Mouse (Mus musculus): Measurements from ENCODE around the gene Olfr1019.

Olfr1019 gene

GRCm38 (mm10) chr2:85845383-85845782 lies at the start of gene Olfr1019:
TSS of gene Olfr1019 (minus strand) at chr2:85845483.
- Histone ChIP-seq H3K4me3 (replicated peaks; ENCODE audit: low read length) (no peak within 1 kb of the TSS), H3K4me1 (replicated peaks; ENCODE audit: low read depth, low read length) (no peaks in the 10 kb centered on the region), H3K9me3 (ENCODE audit: low read length) (no peaks in the 10 kb centered on the region), H3K36me3 (ENCODE audit: insufficient read depth, low read length) (no peaks in the 10 kb centered on the region), H3K27me3 (ENCODE audit: insufficient read depth, low read length) (no peaks in the 10 kb centered on the region)
- TF ChIP-seq NANOG (IDR thresholded peaks at IDR 0.05; ENCODE audit: borderline replicate concordance, low read length) (no peak), CTCF (conservative IDR thresholded peaks at IDR 0.05; ENCODE audit: low read length) (no peak), POU5F1 (IDR thresholded peaks at IDR 0.05; ENCODE audit: borderline replicate concordance, low read length) (no peak)

- TF ChIP-seq CTCF (conservative IDR thresholded peaks at IDR 0.05; ENCODE audit: low read length) (no peak), NANOG (IDR thresholded peaks at IDR 0.05; ENCODE audit: borderline replicate concordance, low read length) (no peak), POU5F1 (IDR thresholded peaks at IDR 0.05; ENCODE audit: borderline replicate concordance, low read length) (no peak)
- Histone ChIP-seq H3K36me3 (ENCODE audit: insufficient read depth, low read length) (no peaks in the 10 kb centered on the region), H3K27me3 (ENCODE audit: insufficient read depth, low read length) (no peaks in the 10 kb centered on the region), H3K4me1 (replicated peaks; ENCODE audit: low read depth, low read length) (no peaks in the 10 kb centered on the region), H3K4me3 (replicated peaks; ENCODE audit: low read length) (no peak within 1 kb of the TSS), H3K9me3 (ENCODE audit: low read length) (no peaks in the 10 kb centered on the region)
These were observed 40.1 kb upstream of the Olfr1019 start, which contains the start of gene Olfr1023 for GRCm38 (mm10) chr2:85885340-85885739. TSS of gene Olfr1023 (plus strand) at chr2:85885640.

- no peaks in the 10 kb centered on the region for H3K4me1 ChIP-seq (replicated peaks; ENCODE audit: low read depth, low read length)
- H3K36me3 ChIP-seq (ENCODE audit: insufficient read depth, low read length): no peaks in the 10 kb centered on the region
- H3K9me3 ChIP-seq (ENCODE audit: low read length): no peaks in the 10 kb centered on the region
- H3K27me3 ChIP-seq (ENCODE audit: insufficient read depth, low read length): no peaks in the 10 kb centered on the region
- no peak for TF ChIP-seq CTCF (conservative IDR thresholded peaks at IDR 0.05; ENCODE audit: low read length)
- H3K4me3 ChIP-seq (replicated peaks; ENCODE audit: low read length): no peak within 1 kb of the TSS
These were observed 23.0 kb upstream of the Olfr1019 start, which contains the start of gene Olfr1022 for GRCm38 (mm10) chr2:85868294-85868693. TSS of gene Olfr1022 (plus strand) at chr2:85868594.

- no peaks in the 10 kb centered on the region for H3K36me3 ChIP-seq (ENCODE audit: insufficient read depth, low read length)
- H3K4me3 ChIP-seq (replicated peaks; ENCODE audit: low read length): no peak within 1 kb of the TSS
- TF ChIP-seq POU5F1 (IDR thresholded peaks at IDR 0.05; ENCODE audit: borderline replicate concordance, low read length) (no peak), CTCF (conservative IDR thresholded peaks at IDR 0.05; ENCODE audit: low read length) (no peak), NANOG (IDR thresholded peaks at IDR 0.05; ENCODE audit: borderline replicate concordance, low read length) (no peak)
- no peaks in the 10 kb centered on the region for H3K9me3 ChIP-seq (ENCODE audit: low read length)
- H3K27me3 ChIP-seq (ENCODE audit: insufficient read depth, low read length): no peaks in the 10 kb centered on the region
- H3K4me1 ChIP-seq (replicated peaks; ENCODE audit: low read depth, low read length): no peaks in the 10 kb centered on the region
These were observed 1.4 kb upstream of the Olfr1019 start, which contains the start of gene Olfr1020 for GRCm38 (mm10) chr2:85846730-85847129. TSS of gene Olfr1020 (plus strand) at chr2:85847030.

GRCm38 (mm10) chr2:85818179-85818578 lies 27.1 kb downstream of the Olfr1019 start, which contains the start of gene Olfr1018:
TSS of gene Olfr1018 (plus strand) at chr2:85818479.
- H3K4me1 ChIP-seq (replicated peaks; ENCODE audit: low read depth, low read length): no peaks in the 10 kb centered on the region
- TF ChIP-seq NANOG (IDR thresholded peaks at IDR 0.05; ENCODE audit: borderline replicate concordance, low read length) (no peak), POU5F1 (IDR thresholded peaks at IDR 0.05; ENCODE audit: borderline replicate concordance, low read length) (no peak), CTCF (conservative IDR thresholded peaks at IDR 0.05; ENCODE audit: low read length) (no peak)
- H3K4me3 ChIP-seq (replicated peaks; ENCODE audit: low read length): no peak within 1 kb of the TSS
- H3K9me3 ChIP-seq (ENCODE audit: low read length): no peaks in the 10 kb centered on the region
- H3K36me3 ChIP-seq (ENCODE audit: insufficient read depth, low read length): no peaks in the 10 kb centered on the region
- H3K27me3 ChIP-seq (ENCODE audit: insufficient read depth, low read length): no peaks in the 10 kb centered on the region

GRCm38 (mm10) chr2:85804501-85804900 lies 40.8 kb downstream of the Olfr1019 start:
- TF ChIP-seq CTCF (conservative IDR thresholded peaks at IDR 0.05; ENCODE audit: low read length) (no peak), NANOG (IDR thresholded peaks at IDR 0.05; ENCODE audit: borderline replicate concordance, low read length) (no peak), POU5F1 (IDR thresholded peaks at IDR 0.05; ENCODE audit: borderline replicate concordance, low read length) (no peak)
- Histone ChIP-seq H3K36me3 (ENCODE audit: insufficient read depth, low read length) (no peaks in the 10 kb centered on the region), H3K4me3 (replicated peaks; ENCODE audit: low read length) (no peak overlapping the region)

GRCm38 (mm10) chr2:85802444-85802843 lies 42.8 kb downstream of the Olfr1019 start, which contains the start of gene Olfr1016:
TSS of gene Olfr1016 (minus strand) at chr2:85802544.
- no peak within 1 kb of the TSS for H3K4me3 ChIP-seq (replicated peaks; ENCODE audit: low read length)
- no peaks in the 10 kb centered on the region for H3K9me3 ChIP-seq (ENCODE audit: low read length)
- no peak for TF ChIP-seq POU5F1 (IDR thresholded peaks at IDR 0.05; ENCODE audit: borderline replicate concordance, low read length)
- TF ChIP-seq CTCF (conservative IDR thresholded peaks at IDR 0.05; ENCODE audit: low read length): no peak
- no peak for TF ChIP-seq NANOG (IDR thresholded peaks at IDR 0.05; ENCODE audit: borderline replicate concordance, low read length)
- no peaks in the 10 kb centered on the region for H3K4me1 ChIP-seq (replicated peaks; ENCODE audit: low read depth, low read length)
- H3K27me3 ChIP-seq (ENCODE audit: insufficient read depth, low read length): no peaks in the 10 kb centered on the region
- H3K36me3 ChIP-seq (ENCODE audit: insufficient read depth, low read length): no peaks in the 10 kb centered on the region

More at GRCm38 (mm10) chr2:85804501-85804900, 40.8 kb downstream of the Olfr1019 start:
- Histone ChIP-seq H3K27me3 (ENCODE audit: insufficient read depth, low read length) (no peaks in the 10 kb centered on the region), H3K9me3 (ENCODE audit: low read length) (no peaks in the 10 kb centered on the region), H3K4me1 (replicated peaks; ENCODE audit: low read depth, low read length) (no peaks in the 10 kb centered on the region)

GRCm38 (mm10) chr2:85792331-85792730 lies 53.0 kb downstream of the Olfr1019 start:
- Histone ChIP-seq H3K4me1 (replicated peaks; ENCODE audit: low read depth, low read length) (no peaks in the 10 kb centered on the region), H3K27me3 (ENCODE audit: insufficient read depth, low read length) (no peaks in the 10 kb centered on the region), H3K36me3 (ENCODE audit: insufficient read depth, low read length) (no peaks in the 10 kb centered on the region), H3K4me3 (replicated peaks; ENCODE audit: low read length) (no peak overlapping the region), H3K9me3 (ENCODE audit: low read length) (peaks cover 23% of the 10 kb centered on the region)
- TF ChIP-seq CTCF (conservative IDR thresholded peaks at IDR 0.05; ENCODE audit: low read length): no peak
- TF ChIP-seq POU5F1 (IDR thresholded peaks at IDR 0.05; ENCODE audit: borderline replicate concordance, low read length): no peak
- no peak for TF ChIP-seq NANOG (IDR thresholded peaks at IDR 0.05; ENCODE audit: borderline replicate concordance, low read length)

Data from E14TG2a.4 (cell line).